Mouse (Mus musculus) urinary bladder, postnatal 25 days (tissue): ENCODE measurements at regions not wholly inside any gene's neighbourhood (a gene's known extent, or its start where the extent isn't known, plus 50 kb on each side); places are given as distances from the start of the nearest gene placed in this dataset.

Experiments used
- DNase-seq: peaks from one replicate; pipeline ENCODE4 v3.0.0; 2022; ENCODE audit warnings: low spot score

DNA sequence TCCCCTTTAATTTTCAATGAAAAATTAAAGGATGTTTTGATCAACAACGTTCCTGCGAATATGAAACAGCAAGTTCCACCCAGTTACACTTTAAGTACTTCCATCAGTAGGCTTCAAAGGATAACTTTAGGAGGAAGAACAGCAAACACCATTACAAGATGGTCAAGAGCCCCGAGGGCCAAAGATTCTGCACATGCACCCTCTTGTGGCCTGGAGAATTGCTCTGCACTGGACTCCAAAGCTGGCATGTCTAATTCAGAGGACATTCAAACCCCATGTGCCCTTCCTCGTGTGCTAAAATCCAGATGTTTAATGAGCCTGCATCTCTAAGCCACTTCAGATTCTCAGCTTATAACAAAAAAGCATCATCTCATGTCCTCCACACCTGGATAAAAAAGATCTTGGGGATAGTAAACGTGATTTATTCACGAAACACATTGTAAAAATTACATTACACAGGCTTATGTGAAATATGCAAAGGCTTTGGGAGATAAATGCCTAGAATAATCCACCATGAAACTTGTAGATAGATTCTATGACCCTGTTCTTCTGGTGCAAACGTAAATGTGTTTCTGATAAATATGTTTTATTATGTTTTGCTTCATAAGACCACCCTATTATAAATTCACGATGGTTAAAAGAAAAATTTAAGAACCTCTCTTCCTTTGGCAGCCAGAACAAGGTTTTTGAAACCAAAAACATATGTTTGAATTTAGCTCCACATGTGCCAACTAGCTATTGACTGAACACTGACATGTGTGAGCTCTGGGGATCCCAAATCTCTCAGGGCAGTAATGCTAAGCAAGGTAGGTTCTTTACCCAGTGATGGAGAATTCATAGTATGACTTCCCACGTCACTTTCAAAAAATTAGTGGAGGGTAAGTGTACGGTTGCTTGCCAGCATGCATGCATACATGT lies 100.6 kb upstream of the Rfx3 start:
- no peak for DNase-seq

DNA sequence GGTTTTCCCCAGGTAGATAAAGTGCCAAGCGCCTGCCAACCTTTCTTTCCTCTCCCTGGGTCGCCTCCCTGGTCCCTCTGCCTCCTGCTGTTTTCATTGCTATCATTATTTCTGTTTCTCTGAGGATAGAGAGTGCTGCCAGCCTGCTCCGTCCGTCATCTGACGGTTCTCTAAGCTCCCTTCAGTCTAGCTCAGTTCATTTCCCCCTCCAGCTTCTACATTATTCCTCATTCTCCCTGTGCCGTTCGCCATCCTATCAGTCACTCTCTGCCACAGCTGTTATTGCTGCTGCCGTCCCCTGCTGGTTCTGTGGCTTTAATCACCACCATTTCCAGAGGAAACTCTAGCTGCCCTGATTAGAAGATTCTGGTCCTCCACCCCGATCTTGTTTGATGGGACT lies 84.7 kb upstream of the Rfx3 start:
- DNase-seq: no peak

DNA sequence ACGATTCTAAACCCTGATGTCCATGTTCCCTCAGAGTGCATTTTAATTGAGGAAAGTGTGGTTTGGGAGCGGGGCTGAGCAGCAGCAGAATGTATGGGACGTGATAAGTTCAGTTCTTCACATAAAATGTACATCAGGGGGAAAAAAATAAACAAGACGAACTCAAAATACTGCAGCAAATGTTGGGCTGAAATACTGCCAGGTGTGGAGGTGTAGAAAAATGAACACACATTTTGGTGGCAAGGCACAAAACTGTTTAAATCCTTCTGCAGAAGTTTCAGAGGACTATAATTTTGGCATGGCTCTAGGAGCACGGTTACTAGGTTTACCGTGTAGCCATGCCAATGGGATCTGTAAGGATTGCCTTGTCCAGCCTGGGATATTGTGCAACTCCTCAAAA lies 81.3 kb upstream of the Rfx3 start:
- no peak for DNase-seq

DNA sequence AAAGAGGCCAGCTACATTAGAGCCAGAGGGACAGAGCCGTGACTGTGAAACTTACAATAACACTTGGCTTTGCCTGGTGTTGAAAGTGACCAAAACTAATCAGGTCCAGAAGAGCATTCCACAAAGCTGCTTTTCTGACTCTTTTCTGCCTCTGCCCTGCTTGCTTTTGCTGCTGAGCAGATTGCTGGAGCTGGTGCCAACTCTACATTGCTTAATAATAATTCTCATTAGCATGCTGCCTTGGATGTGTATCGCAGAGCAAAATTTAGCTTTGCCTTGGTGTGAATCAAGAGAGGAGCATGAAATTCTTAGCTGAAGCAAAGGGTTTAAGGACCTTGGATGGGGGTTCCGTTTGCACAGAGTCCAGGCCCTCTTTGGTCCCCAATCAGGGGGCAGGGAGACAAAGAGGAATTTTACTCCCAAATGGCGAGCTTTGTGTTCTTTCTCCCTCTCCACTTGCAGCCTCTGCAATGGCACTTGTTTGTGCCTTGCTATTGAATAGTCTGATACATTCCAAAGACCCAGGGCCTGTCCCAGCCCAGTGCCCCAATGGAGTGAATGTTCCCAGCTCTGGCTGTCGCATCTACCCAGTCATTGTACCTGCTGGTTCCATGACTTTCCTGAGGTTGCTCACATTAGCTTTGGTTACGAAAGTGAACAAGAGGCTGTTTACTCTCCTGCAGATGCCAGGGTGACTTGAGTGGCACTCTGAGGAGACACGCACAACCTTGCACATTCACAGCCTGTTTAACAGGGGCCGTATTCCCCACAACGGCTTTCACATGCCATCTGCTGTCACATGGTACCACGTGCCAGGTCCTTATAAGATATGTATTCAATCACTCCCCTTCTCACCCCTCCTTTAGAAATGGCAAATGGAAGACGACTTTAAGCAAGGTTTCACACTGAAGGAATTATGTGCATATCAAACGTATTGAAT lies 76.9 kb upstream of the Rfx3 start:
- no peak for DNase-seq

DNA sequence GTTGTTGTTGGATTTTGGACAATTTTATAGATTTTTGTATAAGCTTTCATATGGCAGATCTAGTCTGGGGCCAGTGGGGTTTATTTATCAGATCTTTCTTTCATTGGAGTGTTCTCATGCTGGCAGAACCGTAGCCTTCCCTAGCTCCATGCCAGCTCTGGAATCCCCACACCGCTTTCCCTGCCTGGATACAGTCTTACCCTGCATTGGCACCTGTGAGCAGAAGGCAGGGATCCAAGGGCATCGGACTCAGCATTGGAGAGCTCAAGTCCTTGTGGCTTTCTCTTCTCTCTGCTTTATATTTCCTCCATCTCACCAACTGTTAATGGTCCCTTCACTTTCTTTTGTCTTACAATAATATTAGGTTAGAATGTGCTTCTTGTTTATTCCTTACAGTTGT lies 59.4 kb upstream of the Rfx3 start:
- DNase-seq: no peak
